Mouse (Mus musculus) cortical plate, adult 2 months (tissue): ENCODE results near the gene Lonp1. TPM values are rescaled to one million over a fixed set of nuclear protein-coding genes. Genes with fewer than 3 reads are reported as not detected.

Source experiments
- H3K27ac ChIP-seq: fragments of 200-500 bp; 2 replicates; pipeline ENCODE4 v1.5.1; 2012; ENCODE audit warnings: low read length, control low read depth, inconsistent platforms; ENCODE audit not compliant: insufficient read depth
- H3K4me1 ChIP-seq: fragments of 200-500 bp; 2 replicates; pipeline ENCODE4 v1.6.1; 2011; ENCODE audit warnings: low read length; ENCODE audit not compliant: control insufficient read depth, insufficient read depth
- H3K4me3 ChIP-seq: fragments of 200-500 bp; 2 replicates; pipeline ENCODE4 v1.5.1; 2011; ENCODE audit warnings: mild to moderate bottlenecking, low read length, control low read depth; ENCODE audit not compliant: insufficient read depth
- CTCF ChIP-seq: fragments of 200-500 bp; IDR thresholded peaks from 2 replicates; pipeline ENCODE4 v1.5.1; 2011; ENCODE audit warnings: mild to moderate bottlenecking, control low read depth, low read length; ENCODE audit not compliant: insufficient read depth; ENCODE audit errors: extremely low read depth
- POLR2A ChIP-seq: fragments of 200-500 bp; IDR thresholded peaks from 2 replicates; pipeline ENCODE4 v1.6.1; 2011; ENCODE audit warnings: mild to moderate bottlenecking, low read length, control low read depth; ENCODE audit not compliant: insufficient read depth; ENCODE audit errors: extremely low read depth
- polyA plus RNA-seq: library from polyadenylated mRNA; depleted of rRNA; stranded (reverse); fragments of >200 nt; gene quantifications from 2 replicates; pipeline ENCODE4 v1.2.3, GENCODE M21; 2012

Lonp1 gene
- polyA plus RNA-seq, 1 experiment, result 78.3 TPM

- Histone ChIP-seq H3K4me1 (peaks cover 2% of the 10 kb centered on the region; the same call in 1 of the 2 replicates), H3K4me3 (no peak overlapping the region), H3K27ac (no peak overlapping the region)
- TF ChIP-seq CTCF, result no peak
- TF ChIP-seq POLR2A, result no peak
These were observed 22.7 kb downstream of the Lonp1 start for GRCm38 (mm10) chr17:56604070-56604380.

- TF ChIP-seq CTCF (no peak), POLR2A (no peak)
- H3K4me1 ChIP-seq, result no peaks in the 10 kb centered on the region
- no peak overlapping the region for H3K27ac ChIP-seq
- no peak overlapping the region for H3K4me3 ChIP-seq
These were observed 23.3 kb downstream of the Lonp1 start for GRCm38 (mm10) chr17:56603186-56604069.

GRCm38 (mm10) chr17:56593527-56594271 lies 33.0 kb downstream of the Lonp1 start:
- H3K4me1 ChIP-seq, result peaks cover 6% of the 10 kb centered on the region
- TF ChIP-seq POLR2A, result no peak
- no peak for TF ChIP-seq CTCF
- H3K27ac ChIP-seq, result no peak overlapping the region
- no peak overlapping the region for H3K4me3 ChIP-seq

- no peak overlapping the region for H3K4me3 ChIP-seq
- peaks cover 9% of the 10 kb centered on the region for H3K4me1 ChIP-seq
- no peak for TF ChIP-seq CTCF
- no peak for TF ChIP-seq POLR2A
- no peak overlapping the region for H3K27ac ChIP-seq
These were observed 34.1 kb downstream of the Lonp1 start for GRCm38 (mm10) chr17:56592553-56592952.

GRCm38 (mm10) chr17:56588921-56589320 lies 37.8 kb downstream of the Lonp1 start:
- no peak overlapping the region for H3K27ac ChIP-seq
- peaks cover 18% of the 10 kb centered on the region for H3K4me1 ChIP-seq
- no peak overlapping the region for H3K4me3 ChIP-seq
- no peak for TF ChIP-seq POLR2A
- TF ChIP-seq CTCF, result no peak

GRCm38 (mm10) chr17:56587773-56588172 lies 38.9 kb downstream of the Lonp1 start:
- Histone ChIP-seq H3K4me1 (peaks cover 17% of the 10 kb centered on the region), H3K4me3 (no peak overlapping the region), H3K27ac (no peak overlapping the region)
- no peak for TF ChIP-seq CTCF

GRCm38 (mm10) chr17:56585171-56585821 lies 41.4 kb downstream of the Lonp1 start:
- Histone ChIP-seq H3K4me1 (peaks cover 15% of the 10 kb centered on the region), H3K4me3 (peak overlapping the region; percentile 77), H3K27ac (peak overlapping the region; percentile 79)
- TF ChIP-seq CTCF (no peak), POLR2A (no peak)

GRCm38 (mm10) chr17:56584257-56585130 lies 42.2 kb downstream of the Lonp1 start, which contains the start of the genes Safb2 and Safb:
TSS of gene Safb2 (minus strand) at chr17:56584585.
TSS of gene Safb (plus strand) at chr17:56584825.
- Histone ChIP-seq H3K4me3 (peak within 1 kb of the TSS; percentile 83), H3K4me1 (peaks cover 15% of the 10 kb centered on the region), H3K27ac (peak within 1 kb of the TSS; percentile 79)
- TF ChIP-seq POLR2A (peak; percentile 90), CTCF (no peak)

GRCm38 (mm10) chr17:56583611-56584256 lies 43.0 kb downstream of the Lonp1 start:
- H3K4me1 ChIP-seq, result peaks cover 15% of the 10 kb centered on the region
- H3K4me3 ChIP-seq, result peak overlapping the region; percentile 83
- peak overlapping the region; percentile 79; the same call in 1 of the 2 replicates for H3K27ac ChIP-seq
- TF ChIP-seq CTCF (no peak), POLR2A (no peak)
